Mouse (Mus musculus): ENCODE results near the gene Tmc8. TPM values are rescaled to one million over a fixed set of nuclear protein-coding genes. Genes with fewer than 3 reads are reported as not detected.

The Tmc8 gene
- total RNA-seq, 4 experiments from 2014 or later = 0.38 to 0.89 (median 0.43) TPM

Other genes with a start within 250 kb of the Tmc8 start
- gene Tnrc6c, start 127.8 kb upstream of the Tmc8 start, total RNA-seq (2022) = 10 to 100 TPM; 17.0 to 20.8 (median 18.6) TPM
- gene Tmc6, start 122 bp downstream of the Tmc8 start, total RNA-seq (2022) = 1 to 10 TPM; 2.4 to 6.4 (median 4.5) TPM
- not detected for gene 6030468B19Rik, start 15.6 kb downstream of the Tmc8 start, total RNA-seq (2022)
- 1 to 10 TPM in 2 of 4 experiments, under 1 TPM in 1, not detected in 1; 0.46 to 1.2 (median 1.1) TPM for gene Gm20708, start 27.6 kb downstream of the Tmc8 start, total RNA-seq (2022)
- 100 to 1,000 TPM; 182 to 198 (median 184) TPM for gene Syngr2, start 27.6 kb downstream of the Tmc8 start, total RNA-seq (2022)
- 1 to 10 TPM; 2.0 to 4.6 (median 3.4) TPM for gene Afmid, start 43.8 kb downstream of the Tmc8 start, total RNA-seq (2022)
- gene Tk1, start 44.0 kb downstream of the Tmc8 start, total RNA-seq (2022) = 1 to 10 TPM; 2.5 to 5.4 (median 4.1) TPM
- gene Birc5, start 67.2 kb downstream of the Tmc8 start, total RNA-seq (2022) = under 1 TPM in 1 of 4 experiments, not detected in 3; 0.24 TPM
- not detected for gene Tmem235, start 78.7 kb downstream of the Tmc8 start, total RNA-seq (2022)
- gene Tha1, start 91.4 kb downstream of the Tmc8 start, total RNA-seq (2022) = 1 to 10 TPM; 2.7 to 3.8 (median 3.4) TPM
- 1 to 10 TPM; 1.9 to 3.3 (median 2.5) TPM for gene Socs3, start 188.0 kb downstream of the Tmc8 start, total RNA-seq (2022)
- gene Pgs1, start 204.2 kb downstream of the Tmc8 start, total RNA-seq (2022) = 10 to 100 TPM; 16.9 to 23.0 (median 19.1) TPM